Mouse (Mus musculus) bone marrow, adult 2 months (tissue): ENCODE measurements around the gene Agbl4. TPM values are rescaled to one million over a fixed set of nuclear protein-coding genes. Genes with fewer than 3 reads are reported as not detected.

ENCODE experiments used
- H3K27ac ChIP-seq: fragments of 200-500 bp; 2 replicates; pipeline ENCODE4 v1.5.1; 2012; ENCODE audit warnings: low read depth, mild to moderate bottlenecking, control low read depth, inconsistent platforms, low read length; ENCODE audit not compliant: control insufficient read depth, poor library complexity, insufficient read depth
- H3K4me1 ChIP-seq: fragments of 200-500 bp; 2 replicates; pipeline ENCODE4 v1.6.1; 2011; ENCODE audit warnings: low read length; ENCODE audit not compliant: control insufficient read depth, insufficient read depth
- H3K4me3 ChIP-seq: fragments of 200-500 bp; replicated peaks from 2 replicates; pipeline ENCODE3; 2011; ENCODE audit warnings: mild to moderate bottlenecking, low read depth, low read length, control low read depth; ENCODE audit not compliant: control insufficient read depth
- CTCF ChIP-seq: fragments of 200-500 bp; IDR thresholded peaks from 2 replicates; pipeline ENCODE4 v1.5.1; 2011; ENCODE audit warnings: low read length, control low read depth; ENCODE audit not compliant: control insufficient read depth, insufficient read depth
- POLR2A ChIP-seq: fragments of 200-500 bp; IDR thresholded peaks from 2 replicates; pipeline ENCODE4 v1.6.1; 2011; ENCODE audit warnings: low read depth, mild to moderate bottlenecking, control low read depth, low read length, borderline replicate concordance; ENCODE audit not compliant: control insufficient read depth
- WGBS: fragments of 180-500 bp; shearing (Covaris S2); methylation state at CpG from one replicate; pipeline ENCODE4 v1.1.7; 2018; 5-methylcytosine and 5-hydroxymethylcytosine counted together
- polyA plus RNA-seq: library from polyadenylated mRNA; stranded (reverse); fragments of >200 nt; gene quantifications from 2 replicates; pipeline ENCODE4 v1.2.4, GENCODE M21; 2011; ENCODE audit warnings: low replicate concordance; ENCODE audit not compliant: missing spikeins, insufficient read depth, insufficient read length

Gene Agbl4
- polyA plus RNA-seq, 1 experiment = not detected

- no peaks in the 10 kb centered on the region for H3K4me1 ChIP-seq
- TF ChIP-seq CTCF = no peak
- TF ChIP-seq POLR2A = no peak
- no peak overlapping the region for H3K4me3 ChIP-seq
- WGBS = 30% methylated on average over 3 of the region's 3 CpGs
- no peak overlapping the region for H3K27ac ChIP-seq
Observed at GRCm38 (mm10) chr4:111664146-111664545, 1266.7 kb downstream of the Agbl4 start.

- Histone ChIP-seq H3K4me1 (no peaks in the 10 kb centered on the region), H3K27ac (no peak overlapping the region), H3K4me3 (no peak overlapping the region)
- TF ChIP-seq CTCF = no peak
- TF ChIP-seq POLR2A = no peak
- 34% methylated on average over 1 of the region's 1 CpGs for WGBS
Observed at GRCm38 (mm10) chr4:111666713-111667112, 1269.3 kb downstream of the Agbl4 start.

- no peaks in the 10 kb centered on the region for H3K4me1 ChIP-seq
- WGBS = 58% methylated on average over 3 of the region's 3 CpGs
- no peak overlapping the region for H3K4me3 ChIP-seq
- TF ChIP-seq POLR2A (no peak), CTCF (no peak)
- H3K27ac ChIP-seq = no peak overlapping the region
Observed at GRCm38 (mm10) chr4:111669369-111669768, 1271.9 kb downstream of the Agbl4 start.

GRCm38 (mm10) chr4:111670566-111671421 lies 1273.3 kb downstream of the Agbl4 start:
- Histone ChIP-seq H3K27ac (no peak overlapping the region), H3K4me3 (no peak overlapping the region), H3K4me1 (no peaks in the 10 kb centered on the region)
- WGBS = 57% methylated on average over 12 of the region's 12 CpGs
- TF ChIP-seq CTCF = no peak
- no peak for TF ChIP-seq POLR2A

GRCm38 (mm10) chr4:111671440-111671839 lies 1274.0 kb downstream of the Agbl4 start:
- Histone ChIP-seq H3K4me1 (no peaks in the 10 kb centered on the region), H3K27ac (no peak overlapping the region), H3K4me3 (no peak overlapping the region)
- 52% methylated on average over 4 of the region's 4 CpGs for WGBS
- TF ChIP-seq CTCF (no peak), POLR2A (no peak)

- TF ChIP-seq CTCF = no peak
- TF ChIP-seq POLR2A = no peak
- H3K27ac ChIP-seq = no peak overlapping the region
- H3K4me1 ChIP-seq = no peaks in the 10 kb centered on the region
- no peak overlapping the region for H3K4me3 ChIP-seq
Observed at GRCm38 (mm10) chr4:111673904-111674303, 1276.4 kb downstream of the Agbl4 start.

- no peak overlapping the region for H3K4me3 ChIP-seq
- H3K27ac ChIP-seq = no peak overlapping the region
- WGBS = 78% methylated on average over 5 of the region's 5 CpGs
- H3K4me1 ChIP-seq = no peaks in the 10 kb centered on the region
- TF ChIP-seq POLR2A (no peak), CTCF (no peak)
Observed at GRCm38 (mm10) chr4:111681926-111682325, 1284.5 kb downstream of the Agbl4 start.

GRCm38 (mm10) chr4:111682793-111683192 lies 1285.3 kb downstream of the Agbl4 start:
- Histone ChIP-seq H3K4me1 (no peaks in the 10 kb centered on the region), H3K27ac (no peak overlapping the region), H3K4me3 (no peak overlapping the region)
- 70% methylated on average over 3 of the region's 3 CpGs for WGBS
- TF ChIP-seq CTCF (no peak), POLR2A (no peak)
